8 mouse cellular contexts compared by ENCODE assay signal in genomic region chr4:89427345-89428293, GRCm38 (mm10).
A peak's percentile ranks its signal among the peaks of the same experiment; 100 is the strongest.
DNase-seq lines count a peak whose midpoint lies in the region; ATAC-seq lines count a peak whose summit lies in the region.

No protein-coding gene starts in this region.

- no peaks in the 10 kb centered on the region for H3K27me3 ChIP-seq in midbrain, embryonic 15.5 days (replicated peaks)

- 56% methylated on average over 9 of the region's 9 CpGs for WGBS in midbrain, embryonic 15.5 days

- intact Hi-C loops in heart, postnatal 14 days (cut with DNase I): no loop called here

- no peaks in the 10 kb centered on the region for H3K36me3 ChIP-seq in midbrain, embryonic 15.5 days (replicated peaks)

- no peak overlapping the region for H3K4me3 ChIP-seq in midbrain, embryonic 15.5 days

- no peaks in the 10 kb centered on the region for H3K4me1 ChIP-seq in midbrain, embryonic 15.5 days

- no peak overlapping the region for H3K27ac ChIP-seq in midbrain, embryonic 15.5 days

- peak; percentile 15 for DNase-seq in right cerebral cortex, adult 18-20 months
- DNase-seq in right cerebral cortex, postnatal 36 days (ENCODE audit: low spot score in 2 of 2): no peak
- DNase-seq in embryo, embryonic 9.5 days (ENCODE audit: extremely low spot score): peak; percentile 36
- DNase-seq in heart, postnatal 14 days: peak; percentile 20 to 53
- peak; percentile 13 to 24 for DNase-seq in layer of hippocampus, adult 8-10 months (ENCODE audit: low spot score in 2 of 2)
- DNase-seq in urinary bladder, postnatal 36 days (ENCODE audit: low spot score in 2 of 2): peak; percentile 33 to 57

- ATAC-seq in midbrain, embryonic 15.5 days (replicated peaks): peak; percentile 83
- ATAC-seq in CD4-positive, CD25-positive, alpha-beta regulatory T cell, adult 4 months: no peak

- no peak overlapping the region for H3K4me2 ChIP-seq in midbrain, embryonic 15.5 days

- no peak overlapping the region for H3K9ac ChIP-seq in midbrain, embryonic 15.5 days

- H3K9me3 ChIP-seq in midbrain, embryonic 15.5 days: no peaks in the 10 kb centered on the region

Comparison
In these comparisons a context has a peak if more than half of its experiments do, and no peak if none do; other contexts are left out.
1. DNase-seq: peak in right cerebral cortex, adult 18-20 months (single experiment), embryo, embryonic 9.5 days (single experiment), heart, postnatal 14 days (2 of 2), layer of hippocampus, adult 8-10 months (2 of 2) and urinary bladder, postnatal 36 days (2 of 2); none in right cerebral cortex, postnatal 36 days (0 of 2).